Mouse (Mus musculus): ENCODE data around the gene Sbno2. TPM values are rescaled to one million over a fixed set of nuclear protein-coding genes. Genes with fewer than 3 reads are reported as not detected.

Gene Sbno2
- total and polyA plus RNA-seq, 3 experiments, result 9.7 to 24.2 (median 22.6) TPM

- Histone ChIP-seq H3K27me3 (replicated peaks) (peaks cover 20% of the 10 kb centered on the region), H3K27ac (ENCODE audit: insufficient read depth, low read depth) (no peak overlapping the region), H3K9ac (ENCODE audit: insufficient read depth, low read depth) (no peak overlapping the region), H3K36me3 (replicated peaks in 1 of 2; ENCODE audit: control insufficient read depth in 1 of 2, insufficient read depth in 1 of 2, low read length in 1 of 2) (peaks cover 27 to 40% of the 10 kb centered on the region in 2 experiments), H3K4me2 (ENCODE audit: insufficient read depth, low read depth, poor library complexity, severe bottlenecking) (no peak overlapping the region), H3K79me2 (replicated peaks; ENCODE audit: control insufficient read depth, extremely low read depth, insufficient read depth, poor library complexity, severe bottlenecking) (no peaks in the 10 kb centered on the region), H3K4me3 (replicated peaks in 1 of 3; ENCODE audit: low read depth in 2 of 3, low read length in 2 of 3, poor library complexity in 1 of 3) (no peak overlapping the region), H3K4me1 (ENCODE audit: control insufficient read depth in 1 of 2, insufficient read depth in 2 of 2) (peaks cover 12 to 26% of the 10 kb centered on the region in 2 experiments), H3K9me3 (replicated peaks; ENCODE audit: low read length) (no peaks in the 10 kb centered on the region)
- DNase-seq (ENCODE audit: extremely low read depth), result no peak
- TF ChIP-seq KAT2A (IDR thresholded peaks at IDR 0.05; ENCODE audit: insufficient replicate concordance, low read length), result no peak
- no peak for TF ChIP-seq E2F4 (IDR thresholded peaks at IDR 0.05; ENCODE audit: insufficient replicate concordance, low read depth, low read length)
- no peak for TF ChIP-seq MAX (IDR thresholded peaks at IDR 0.05; ENCODE audit: low read length)
- no peak for TF ChIP-seq MXI1 (IDR thresholded peaks at IDR 0.05; ENCODE audit: low read depth, low read length)
- TF ChIP-seq UBTF (IDR thresholded peaks at IDR 0.05; ENCODE audit: low read depth, low read length), result no peak
- no peak for TF ChIP-seq MAZ (IDR thresholded peaks at IDR 0.05; ENCODE audit: low read depth, low read length)
- no peak for TF ChIP-seq ZC3H11A (IDR thresholded peaks at IDR 0.05; ENCODE audit: low read depth, low read length)
- TF ChIP-seq SMC3 (IDR thresholded peaks at IDR 0.05; ENCODE audit: low read depth, low read length), result no peak
- no peak for TF ChIP-seq ELF1 (IDR thresholded peaks at IDR 0.05; ENCODE audit: low read depth, low read length)
- TF ChIP-seq ZNF384 (IDR thresholded peaks at IDR 0.05; ENCODE audit: low read depth, low read length), result no peak
- TF ChIP-seq CTCF (conservative IDR thresholded peaks at IDR 0.05 in 1 of 2, IDR thresholded peaks at IDR 0.05 in 1 of 2; ENCODE audit: low read depth in 2 of 2, low read length in 2 of 2), result no peak
- no peak for TF ChIP-seq ETS1 (conservative IDR thresholded peaks at IDR 0.05; ENCODE audit: low read depth, low read length)
- TF ChIP-seq POLR2AphosphoS2 (IDR thresholded peaks at IDR 0.05; ENCODE audit: low read depth, low read length), result no peak
- no peak for TF ChIP-seq MYC (IDR thresholded peaks at IDR 0.05; ENCODE audit: low read depth, low read length)
- no peak for TF ChIP-seq JUN (IDR thresholded peaks at IDR 0.05; ENCODE audit: insufficient read depth, low read depth, low read length)
- no peak for TF ChIP-seq HCFC1 (IDR thresholded peaks at IDR 0.05; ENCODE audit: low read depth, low read length)
- TF ChIP-seq NRF1 (IDR thresholded peaks at IDR 0.05; ENCODE audit: low read depth, low read length), result no peak
- TF ChIP-seq GABPA (IDR thresholded peaks at IDR 0.05; ENCODE audit: insufficient replicate concordance, low read depth, low read length), result no peak
- TF ChIP-seq POLR2A (IDR thresholded peaks at IDR 0.05; ENCODE audit: low read depth, low read length), result no peak
- dilution Hi-C loops (cut with MboI; ENCODE audit: extremely low pct_ligation_motif_present, extremely low pct_unique_long_range_greater_than_20kb, low sequenced_read_pairs), result no loop called here
- in situ Hi-C loops (cut with MboI; ENCODE audit: low pct_ligation_motif_present, low pct_unique_long_range_greater_than_20kb, low sequenced_read_pairs), result no loop called here
Observed at GRCm38 (mm10) chr10:80135161-80135560, 29.8 kb upstream of the Sbno2 start.

DNA sequence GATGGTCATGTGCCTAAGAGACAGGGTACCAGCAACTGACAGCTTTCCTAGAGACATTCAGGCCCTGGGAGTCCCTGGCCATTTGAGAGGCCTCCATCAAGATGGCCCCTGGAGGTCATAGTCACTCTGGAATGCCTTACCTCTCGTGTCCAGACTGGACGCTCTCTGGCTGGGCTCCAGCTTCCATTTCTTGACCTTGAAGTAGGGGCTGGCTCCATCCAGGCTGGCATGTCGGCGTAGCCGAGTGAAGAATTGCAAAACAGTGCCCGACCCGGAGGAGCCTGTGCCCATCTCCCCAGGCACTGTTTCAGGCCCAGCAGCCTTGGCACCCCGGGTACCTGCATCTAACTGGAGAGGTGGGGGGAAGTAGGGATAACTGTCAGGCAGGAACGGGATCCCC, 29.1 kb upstream of the Sbno2 start:
- DNase-seq (ENCODE audit: extremely low read depth), result no peak
- Histone ChIP-seq H3K9ac (ENCODE audit: insufficient read depth, low read depth) (no peak overlapping the region), H3K36me3 (replicated peaks in 1 of 2; ENCODE audit: control insufficient read depth in 1 of 2, insufficient read depth in 1 of 2, low read length in 1 of 2) (peaks cover 34 to 48% of the 10 kb centered on the region in 2 experiments), H3K79me2 (replicated peaks; ENCODE audit: control insufficient read depth, extremely low read depth, insufficient read depth, poor library complexity, severe bottlenecking) (no peaks in the 10 kb centered on the region), H3K4me3 (replicated peaks in 1 of 3; ENCODE audit: low read depth in 2 of 3, low read length in 2 of 3, poor library complexity in 1 of 3) (no peak overlapping the region), H3K4me2 (ENCODE audit: insufficient read depth, low read depth, poor library complexity, severe bottlenecking) (no peak overlapping the region), H3K27me3 (replicated peaks) (peaks cover 13% of the 10 kb centered on the region), H3K9me3 (replicated peaks; ENCODE audit: low read length) (no peaks in the 10 kb centered on the region), H3K4me1 (ENCODE audit: control insufficient read depth in 1 of 2, insufficient read depth in 2 of 2) (peaks cover 12 to 22% of the 10 kb centered on the region in 2 experiments), H3K27ac (ENCODE audit: insufficient read depth, low read depth) (no peak overlapping the region)
- in situ Hi-C loops (cut with MboI; ENCODE audit: low pct_ligation_motif_present, low pct_unique_long_range_greater_than_20kb, low sequenced_read_pairs), result no loop called here
- dilution Hi-C loops (cut with MboI; ENCODE audit: extremely low pct_ligation_motif_present, extremely low pct_unique_long_range_greater_than_20kb, low sequenced_read_pairs), result no loop called here
- TF ChIP-seq ZC3H11A (IDR thresholded peaks at IDR 0.05; ENCODE audit: low read depth, low read length) (no peak), IRF4 (IDR thresholded peaks at IDR 0.05; ENCODE audit: low read depth, low read length) (no peak), CTCF (conservative IDR thresholded peaks at IDR 0.05 in 1 of 2, IDR thresholded peaks at IDR 0.05 in 1 of 2; ENCODE audit: low read depth in 2 of 2, low read length in 2 of 2) (no peak), MXI1 (IDR thresholded peaks at IDR 0.05; ENCODE audit: low read depth, low read length) (no peak), POLR2A (IDR thresholded peaks at IDR 0.05; ENCODE audit: low read depth, low read length) (no peak), KAT2A (IDR thresholded peaks at IDR 0.05; ENCODE audit: insufficient replicate concordance, low read length) (no peak), MAZ (IDR thresholded peaks at IDR 0.05; ENCODE audit: low read depth, low read length) (no peak), TCF12 (IDR thresholded peaks at IDR 0.05; ENCODE audit: low read depth, low read length) (no peak), UBTF (IDR thresholded peaks at IDR 0.05; ENCODE audit: low read depth, low read length) (no peak), ZNF384 (IDR thresholded peaks at IDR 0.05; ENCODE audit: low read depth, low read length) (no peak), POLR2AphosphoS2 (IDR thresholded peaks at IDR 0.05; ENCODE audit: low read depth, low read length) (no peak), MYC (IDR thresholded peaks at IDR 0.05; ENCODE audit: low read depth, low read length) (no peak), ELF1 (IDR thresholded peaks at IDR 0.05; ENCODE audit: low read depth, low read length) (no peak), ZMIZ1 (IDR thresholded peaks at IDR 0.05; ENCODE audit: low read depth, low read length) (no peak), BHLHE40 (IDR thresholded peaks at IDR 0.05; ENCODE audit: low read depth, low read length) (no peak), NELFE (IDR thresholded peaks at IDR 0.05; ENCODE audit: low read depth, low read length) (no peak), RCOR1 (conservative IDR thresholded peaks at IDR 0.05; ENCODE audit: low read depth, low read length) (no peak)

All from CH12.LX (cell line).